Mouse (Mus musculus) liver, embryonic 15.5 days (tissue): ENCODE data around the gene Pik3c2b. TPM values are rescaled to one million over a fixed set of nuclear protein-coding genes. Genes with fewer than 3 reads are reported as not detected.

ENCODE experiments used
- ATAC-seq: fragments of 200-750 bp; cut with Nextera tagmentation; 2 replicates; pipeline ENCODE4 v1.8.0; 2017; ENCODE audit warnings: moderate number of reproducible peaks, mild to moderate bottlenecking, moderate library complexity; ENCODE audit not compliant: insufficient read depth
- H3K27ac ChIP-seq: fragments of 300-500 bp; sonication (generic); replicated peaks from 2 replicates; pipeline ENCODE4 v1.5.1; 2015; ENCODE audit warnings: mild to moderate bottlenecking, inconsistent platforms
- H3K27me3 ChIP-seq: fragments of 300-500 bp; sonication (generic); 2 replicates; pipeline ENCODE4 v1.6.1; 2015; ENCODE audit warnings: mild to moderate bottlenecking, inconsistent platforms
- H3K36me3 ChIP-seq: fragments of 300-500 bp; sonication (generic); replicated peaks from 2 replicates; pipeline ENCODE4 v1.6.1; 2015; ENCODE audit warnings: moderate library complexity, mild to moderate bottlenecking, inconsistent platforms
- H3K4me1 ChIP-seq: fragments of 300-500 bp; sonication (generic); replicated peaks from 2 replicates; pipeline ENCODE4 v1.6.1; 2015; ENCODE audit warnings: inconsistent platforms
- H3K4me2 ChIP-seq: fragments of 300-500 bp; sonication (generic); 2 replicates; pipeline ENCODE4 v1.6.1; 2015; ENCODE audit warnings: moderate library complexity, mild to moderate bottlenecking, inconsistent platforms
- H3K4me3 ChIP-seq: fragments of 300-500 bp; sonication (generic); replicated peaks from 2 replicates; pipeline ENCODE4 v1.5.1; 2015; ENCODE audit warnings: mild to moderate bottlenecking, inconsistent platforms
- H3K9ac ChIP-seq: fragments of 300-500 bp; sonication (generic); 2 replicates; pipeline ENCODE4 v1.6.1; 2015; ENCODE audit warnings: moderate library complexity, mild to moderate bottlenecking, inconsistent platforms
- H3K9me3 ChIP-seq: fragments of 300-500 bp; sonication (generic); replicated peaks from 2 replicates; pipeline ENCODE4 v1.6.1; 2016; ENCODE audit warnings: inconsistent platforms
- WGBS: fragments of 180-500 bp; shearing (Covaris S2); methylation state at CpG from one replicate; pipeline ENCODE4 v1.1.7; 2015; ENCODE audit warnings: mixed read lengths; ENCODE audit not compliant: insufficient replicate concordance; 5-methylcytosine and 5-hydroxymethylcytosine counted together
- polyA plus RNA-seq: library from polyadenylated mRNA; unstranded; fragments of >200 nt; fragmentation: Nextera tagmentation; extraction: Ambion mirVana; gene quantifications from 2 replicates; pipeline ENCODE4 v1.2.1, GENCODE M21; 2015

Pik3c2b gene
- polyA plus RNA-seq: 0.77 TPM in 2 replicates

DNA sequence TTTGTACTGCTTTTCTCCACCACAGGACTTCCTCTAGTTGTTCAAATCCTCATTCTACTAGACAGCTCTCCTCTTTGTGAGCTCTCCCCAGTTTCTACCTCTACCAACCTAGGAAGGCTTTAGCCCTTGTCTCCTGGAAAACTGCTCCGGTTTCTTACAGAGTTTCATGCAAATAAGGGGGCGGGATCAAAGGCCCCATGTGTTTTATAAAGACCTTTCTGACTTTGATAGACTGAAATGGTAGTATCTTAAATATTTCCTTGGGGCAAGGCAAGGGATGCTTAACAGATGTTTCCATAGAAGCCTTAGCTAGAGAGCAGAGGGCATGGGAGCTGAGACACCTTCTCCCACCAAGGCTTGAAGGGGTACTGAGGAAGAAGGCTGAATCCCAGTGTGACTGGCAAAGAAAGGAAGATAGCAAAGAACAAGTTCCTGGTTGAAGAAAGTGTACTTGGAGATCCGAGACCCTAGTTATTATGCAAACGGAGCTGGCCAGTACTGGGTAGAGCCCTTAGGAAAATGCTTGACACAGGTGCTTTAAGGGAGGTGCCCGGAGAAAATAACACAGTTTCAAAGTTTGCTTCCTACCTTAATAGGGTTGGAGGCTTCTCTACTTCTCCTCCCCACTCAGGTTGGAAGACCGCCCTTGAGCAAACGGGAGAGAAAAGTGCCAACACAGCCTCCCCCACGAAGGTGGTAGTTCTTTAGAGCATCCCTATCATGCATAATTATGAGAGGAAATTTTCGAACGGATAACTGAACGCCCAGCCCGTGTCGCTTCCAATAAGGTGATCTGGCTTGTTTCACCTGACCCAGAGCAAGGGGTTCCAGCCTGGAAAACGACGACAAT is at the start of gene Pik3c2b:
TSS of gene Pik3c2b (plus strand) at position 657 of the 850 bp plus-strand sequence.
- peak within 1 kb of the TSS; percentile 51; the same call in 1 of the 2 replicates for H3K27ac ChIP-seq
- H3K4me2 ChIP-seq: peak within 1 kb of the TSS; percentile 91
- H3K4me1 ChIP-seq: peaks cover 27% of the 10 kb centered on the region
- peak within 1 kb of the TSS; percentile 64 for H3K4me3 ChIP-seq
- 8% methylated on average over 15 of the region's 15 CpGs for WGBS
- no peaks in the 10 kb centered on the region for H3K36me3 ChIP-seq
- H3K27me3 ChIP-seq: peaks cover 54% of the 10 kb centered on the region
- ATAC-seq: no peak
- no peaks in the 10 kb centered on the region for H3K9me3 ChIP-seq
- H3K9ac ChIP-seq: peak within 1 kb of the TSS; percentile 61

GRCm38 (mm10) chr1:133000347-133000746 is 45.1 kb upstream of the Pik3c2b start:
- Histone ChIP-seq H3K36me3 (peaks cover 89% of the 10 kb centered on the region), H3K27ac (no peak overlapping the region), H3K4me3 (no peak overlapping the region), H3K27me3 (no peaks in the 10 kb centered on the region), H3K9ac (no peak overlapping the region), H3K4me1 (no peaks in the 10 kb centered on the region), H3K9me3 (no peaks in the 10 kb centered on the region), H3K4me2 (no peak overlapping the region)
- ATAC-seq: no peak
- 73% methylated on average over 6 of the region's 6 CpGs for WGBS

- Histone ChIP-seq H3K4me1 (no peaks in the 10 kb centered on the region), H3K9me3 (no peaks in the 10 kb centered on the region), H3K4me3 (no peak overlapping the region), H3K27me3 (no peaks in the 10 kb centered on the region), H3K4me2 (no peak overlapping the region), H3K27ac (no peak overlapping the region), H3K9ac (no peak overlapping the region), H3K36me3 (peaks cover 81% of the 10 kb centered on the region)
- ATAC-seq: no peak
- WGBS: 75% methylated on average over 3 of the region's 3 CpGs
Observed at GRCm38 (mm10) chr1:133006571-133006970, 38.9 kb upstream of the Pik3c2b start.

DNA sequence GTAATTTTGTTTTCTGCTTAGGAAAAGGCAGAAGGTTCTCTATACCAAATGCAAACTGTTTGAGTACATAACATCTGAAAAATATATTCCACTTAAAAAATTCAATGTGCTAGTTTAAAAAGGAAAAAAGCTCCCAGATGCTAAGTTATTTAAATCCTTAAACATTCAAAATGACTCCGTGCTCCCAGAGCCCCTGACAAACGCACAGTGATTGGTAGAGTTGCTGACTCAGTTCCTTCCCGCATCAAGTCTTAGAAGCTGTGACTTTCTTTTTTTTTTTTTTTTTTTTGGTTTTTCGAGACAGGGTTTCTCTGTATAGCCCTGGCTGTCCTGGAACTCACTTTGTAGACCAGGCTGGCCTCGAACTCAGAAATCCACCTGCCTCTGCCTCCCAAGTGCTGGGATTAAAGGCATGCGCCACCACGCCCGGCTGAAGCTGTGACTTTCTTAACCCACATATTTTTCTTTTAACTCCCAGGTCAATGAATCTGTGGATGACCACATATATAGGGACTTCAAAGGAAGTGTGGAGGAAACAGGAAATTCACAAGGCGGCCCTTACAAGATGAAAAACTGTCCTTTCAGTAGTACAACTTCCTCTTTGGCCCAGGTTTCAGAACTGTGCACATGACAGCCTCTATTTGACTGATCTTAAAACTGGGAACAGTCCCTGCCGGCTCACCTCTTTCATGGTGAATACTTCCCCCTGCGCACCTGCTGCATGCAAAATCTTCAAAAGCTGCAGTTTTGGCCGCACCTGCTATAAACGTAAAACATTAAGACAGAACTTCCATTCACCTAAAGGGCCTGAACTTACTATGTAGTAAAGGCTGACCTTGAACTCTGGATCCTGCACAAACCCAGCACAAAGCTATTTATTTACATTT is 33.3 kb upstream of the Pik3c2b start:
- Histone ChIP-seq H3K27me3 (no peaks in the 10 kb centered on the region), H3K9ac (no peak overlapping the region), H3K27ac (no peak overlapping the region), H3K4me2 (no peak overlapping the region), H3K4me3 (no peak overlapping the region), H3K36me3 (peaks cover 85% of the 10 kb centered on the region), H3K9me3 (no peaks in the 10 kb centered on the region), H3K4me1 (no peaks in the 10 kb centered on the region)
- ATAC-seq: no peak
- WGBS: 67% methylated on average over 12 of the region's 13 CpGs

DNA sequence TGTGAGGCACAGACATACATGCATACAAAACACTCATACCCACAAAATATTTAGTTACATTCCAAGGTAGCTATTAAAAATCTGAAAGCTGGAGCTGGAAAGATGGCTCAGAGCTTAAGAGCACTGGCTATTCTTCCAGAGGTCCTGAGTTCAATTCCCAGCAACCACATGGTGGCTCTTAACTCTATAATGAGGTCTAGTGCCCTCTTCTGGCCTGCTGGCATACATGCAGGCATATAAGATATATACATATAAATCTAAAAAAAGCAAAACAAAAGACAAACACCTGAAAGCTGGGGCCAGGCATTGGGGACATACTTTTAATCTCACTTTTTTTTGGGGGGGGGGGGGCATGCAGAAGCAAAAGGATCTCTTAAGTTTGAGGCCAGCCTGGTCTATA is 32.1 kb upstream of the Pik3c2b start:
- Histone ChIP-seq H3K9me3 (no peaks in the 10 kb centered on the region), H3K9ac (no peak overlapping the region), H3K4me2 (no peak overlapping the region), H3K4me1 (no peaks in the 10 kb centered on the region), H3K36me3 (peaks cover 85% of the 10 kb centered on the region), H3K27me3 (no peaks in the 10 kb centered on the region), H3K4me3 (no peak overlapping the region), H3K27ac (no peak overlapping the region)
- no peak for ATAC-seq

GRCm38 (mm10) chr1:133014196-133014595 is 31.3 kb upstream of the Pik3c2b start:
- Histone ChIP-seq H3K27me3 (no peaks in the 10 kb centered on the region), H3K9ac (no peak overlapping the region), H3K4me1 (0 out of 2 replicates have a peak, but pooled peaks cover under 1% of the 10 kb centered on the region), H3K27ac (no peak overlapping the region), H3K9me3 (no peaks in the 10 kb centered on the region), H3K4me2 (no peak overlapping the region), H3K4me3 (no peak overlapping the region), H3K36me3 (peaks cover 85% of the 10 kb centered on the region)
- 89% methylated on average over 1 of the region's 1 CpGs for WGBS
- ATAC-seq: no peak

GRCm38 (mm10) chr1:133016775-133017428 is 28.6 kb upstream of the Pik3c2b start:
- no peak for ATAC-seq
- Histone ChIP-seq H3K9ac (no peak overlapping the region), H3K4me1 (peaks cover 18% of the 10 kb centered on the region), H3K9me3 (no peaks in the 10 kb centered on the region), H3K4me2 (no peak overlapping the region), H3K36me3 (peaks cover 68% of the 10 kb centered on the region), H3K27ac (no peak overlapping the region), H3K4me3 (no peak overlapping the region), H3K27me3 (no peaks in the 10 kb centered on the region)
- WGBS: 88% methylated on average over 9 of the region's 9 CpGs

- Histone ChIP-seq H3K4me1 (peaks cover 18% of the 10 kb centered on the region), H3K4me2 (no peak overlapping the region), H3K9ac (no peak overlapping the region), H3K9me3 (no peaks in the 10 kb centered on the region), H3K27me3 (no peaks in the 10 kb centered on the region), H3K36me3 (peaks cover 58% of the 10 kb centered on the region), H3K4me3 (no peak overlapping the region), H3K27ac (no peak overlapping the region)
- ATAC-seq: no peak
- 89% methylated on average over 2 of the region's 2 CpGs for WGBS
Observed at GRCm38 (mm10) chr1:133018580-133018979, 26.9 kb upstream of the Pik3c2b start.

DNA sequence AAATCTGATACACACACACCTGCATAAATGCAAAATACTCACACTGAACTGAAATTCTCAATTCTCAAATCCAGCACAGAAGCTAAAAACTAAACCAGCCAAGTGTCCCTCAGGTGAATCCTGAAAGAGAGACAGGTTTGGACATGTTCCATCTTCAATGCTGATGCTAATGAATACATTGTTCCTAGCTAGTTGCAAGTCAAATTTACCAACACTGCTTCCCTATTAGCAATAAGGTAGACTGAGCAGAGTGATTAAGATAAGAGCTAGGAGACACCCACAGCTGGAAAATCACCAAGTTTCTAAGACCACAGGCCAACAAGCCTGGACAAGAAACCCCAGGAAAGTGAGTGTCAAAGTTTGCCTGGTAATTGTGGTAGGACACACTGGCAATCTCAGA is 26.2 kb upstream of the Pik3c2b start:
- Histone ChIP-seq H3K27ac (no peak overlapping the region), H3K36me3 (peaks cover 51% of the 10 kb centered on the region)

DNA sequence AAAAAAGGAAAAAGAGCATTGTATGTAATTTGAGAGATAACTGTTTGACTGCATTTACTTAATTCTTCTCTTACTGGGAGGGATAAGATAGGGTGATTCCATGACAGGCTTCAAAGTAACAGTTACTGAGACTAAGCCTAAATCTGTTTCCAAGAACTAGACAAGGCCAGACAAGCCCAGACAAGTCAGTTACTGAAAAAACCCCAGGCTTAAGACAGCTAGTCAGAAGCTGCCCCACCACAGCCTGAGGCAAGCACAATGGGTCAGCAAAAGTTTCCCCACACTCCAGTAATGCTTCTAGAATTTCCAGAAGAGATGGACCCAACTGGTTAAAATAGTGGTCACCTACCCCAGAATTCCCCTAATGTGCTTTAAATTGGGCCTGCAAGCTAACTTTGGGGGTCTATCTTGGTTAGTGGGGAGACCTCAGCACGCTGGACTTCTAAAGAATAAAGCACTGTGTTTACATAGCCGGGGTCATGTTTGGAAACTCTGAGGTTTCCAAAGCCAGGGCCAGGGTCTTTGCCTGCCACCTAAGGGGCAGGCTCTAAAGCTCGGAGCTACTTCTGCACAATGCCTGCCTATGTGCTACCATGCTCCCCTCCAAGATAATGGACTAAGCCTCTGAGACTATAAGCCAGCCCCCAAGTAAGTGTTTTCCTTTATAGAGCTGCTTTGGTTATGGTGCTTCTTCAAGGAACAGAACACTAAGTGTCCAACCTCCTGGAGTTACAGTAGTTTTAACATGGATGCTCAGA is 25.2 kb upstream of the Pik3c2b start:
- Histone ChIP-seq H3K4me1 (peaks cover 28% of the 10 kb centered on the region), H3K27me3 (no peaks in the 10 kb centered on the region), H3K9ac (no peak overlapping the region), H3K4me3 (no peak overlapping the region), H3K27ac (peak overlapping the region; percentile 10; the same call in 1 of the 2 replicates), H3K9me3 (no peaks in the 10 kb centered on the region), H3K4me2 (peak overlapping the region; percentile 8; the same call in 1 of the 2 replicates), H3K36me3 (peaks cover 42% of the 10 kb centered on the region)
- 65% methylated on average over 3 of the region's 3 CpGs for WGBS
- ATAC-seq: no peak

More for the DNA sequence above, 26.2 kb upstream of the Pik3c2b start:
- no peak for ATAC-seq
- Histone ChIP-seq H3K4me1 (peaks cover 26% of the 10 kb centered on the region), H3K9ac (no peak overlapping the region), H3K4me3 (no peak overlapping the region), H3K4me2 (no peak overlapping the region), H3K9me3 (no peaks in the 10 kb centered on the region), H3K27me3 (no peaks in the 10 kb centered on the region)
